Mouse (Mus musculus) small intestine, adult 2 months (tissue): ENCODE measurements around the gene Syt8. TPM values are rescaled to one million over a fixed set of nuclear protein-coding genes. Genes with fewer than 3 reads are reported as not detected.

Experiments used
- H3K27ac ChIP-seq: fragments of 200-500 bp; 2 replicates; pipeline ENCODE4 v1.5.1; 2012; ENCODE audit warnings: low read depth, low read length, control low read depth, inconsistent platforms; ENCODE audit not compliant: insufficient read depth
- H3K27me3 ChIP-seq: fragments of 200-500 bp; 2 replicates; pipeline ENCODE4 v1.6.1; 2012; ENCODE audit warnings: mild to moderate bottlenecking, moderate library complexity, low read length, inconsistent platforms; ENCODE audit not compliant: control insufficient read depth, insufficient read depth
- H3K36me3 ChIP-seq: fragments of 200-500 bp; 2 replicates; pipeline ENCODE4 v1.6.1; 2012; ENCODE audit warnings: mild to moderate bottlenecking, low read length, control low read depth, inconsistent platforms; ENCODE audit not compliant: control insufficient read depth, insufficient read depth
- H3K4me1 ChIP-seq: fragments of 200-500 bp; 2 replicates; pipeline ENCODE4 v1.6.1; 2012; ENCODE audit warnings: low read length, inconsistent platforms, mixed read lengths; ENCODE audit not compliant: control insufficient read depth, insufficient read depth, insufficient read length
- H3K4me3 ChIP-seq: fragments of 200-500 bp; 2 replicates; pipeline ENCODE4 v1.5.1; 2012; ENCODE audit warnings: low read depth, mild to moderate bottlenecking, control low read depth, inconsistent platforms, low read length, moderate library complexity
- CTCF ChIP-seq: fragments of 200-500 bp; IDR thresholded peaks from 2 replicates; pipeline ENCODE4 v1.5.1; 2012; ENCODE audit warnings: low read depth, mild to moderate bottlenecking, control low read depth, inconsistent platforms, low read length, moderate library complexity, mixed read lengths; ENCODE audit not compliant: insufficient replicate concordance, insufficient read length; ENCODE audit errors: extremely low read depth
- POLR2A ChIP-seq: fragments of 200-500 bp; IDR thresholded peaks from 2 replicates; pipeline ENCODE4 v1.6.1; 2012; ENCODE audit warnings: low read depth, mild to moderate bottlenecking, control low read depth, inconsistent platforms, low read length, moderate library complexity
- WGBS: fragments of 180-500 bp; shearing (Covaris S2); methylation state at CpG from one replicate; pipeline ENCODE4 v1.1.7; 2018; 5-methylcytosine and 5-hydroxymethylcytosine counted together
- polyA plus RNA-seq: library from polyadenylated mRNA; depleted of rRNA; stranded (reverse); fragments of >200 nt; gene quantifications from 2 replicates; pipeline ENCODE4 v1.2.3, GENCODE M21; 2012

Gene Syt8
- polyA plus RNA-seq, 1 experiment: 1.4 TPM

DNA sequence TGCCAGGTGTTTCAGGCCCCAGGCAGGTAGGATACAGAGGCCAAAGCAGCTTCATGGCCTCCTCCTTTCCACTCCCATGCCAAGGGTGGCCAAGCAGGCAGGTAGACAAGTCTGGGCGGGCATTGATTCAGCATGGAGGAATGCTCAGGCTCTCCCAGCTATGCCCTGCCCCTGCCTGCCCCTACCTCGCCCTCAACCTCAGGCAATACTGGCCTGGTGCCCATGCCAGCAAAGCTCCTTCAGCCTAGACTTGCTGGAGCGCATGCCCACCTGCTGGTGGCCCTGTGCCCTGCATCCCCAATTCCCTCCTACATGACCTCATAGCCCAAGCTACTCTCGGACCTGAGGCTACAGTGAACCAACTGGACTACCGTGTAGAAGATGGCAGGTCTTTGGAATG is 2.7 kb downstream of the Syt8 start:
- Histone ChIP-seq H3K27me3 (no peaks in the 10 kb centered on the region), H3K4me1 (peaks cover 11% of the 10 kb centered on the region), H3K4me3 (no peak overlapping the region), H3K36me3 (no peaks in the 10 kb centered on the region), H3K27ac (no peak overlapping the region)
- 47% methylated on average over 5 of the region's 5 CpGs for WGBS
- TF ChIP-seq POLR2A: no peak
- no peak for TF ChIP-seq CTCF

DNA sequence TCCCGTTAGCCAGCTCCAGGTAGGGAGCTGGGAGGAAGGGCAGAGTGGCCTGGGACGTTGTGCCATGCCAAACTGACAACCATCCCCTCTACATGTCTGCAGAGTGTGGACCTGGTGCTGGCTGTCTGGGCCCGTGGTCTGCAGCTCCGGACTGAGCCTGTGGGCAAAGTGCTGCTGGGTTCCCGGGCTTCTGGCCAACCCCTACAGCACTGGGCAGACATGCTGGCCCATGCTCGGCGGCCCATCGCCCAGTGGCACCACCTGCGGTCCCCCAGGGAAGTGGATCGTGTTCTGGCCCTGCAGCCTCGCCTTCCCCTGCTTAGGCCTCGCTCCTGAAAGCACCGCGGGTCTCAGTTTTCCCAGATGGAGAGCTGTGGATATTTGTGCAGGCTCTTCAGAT is 5.3 kb downstream of the Syt8 start:
- H3K27ac ChIP-seq: no peak overlapping the region

DNA sequence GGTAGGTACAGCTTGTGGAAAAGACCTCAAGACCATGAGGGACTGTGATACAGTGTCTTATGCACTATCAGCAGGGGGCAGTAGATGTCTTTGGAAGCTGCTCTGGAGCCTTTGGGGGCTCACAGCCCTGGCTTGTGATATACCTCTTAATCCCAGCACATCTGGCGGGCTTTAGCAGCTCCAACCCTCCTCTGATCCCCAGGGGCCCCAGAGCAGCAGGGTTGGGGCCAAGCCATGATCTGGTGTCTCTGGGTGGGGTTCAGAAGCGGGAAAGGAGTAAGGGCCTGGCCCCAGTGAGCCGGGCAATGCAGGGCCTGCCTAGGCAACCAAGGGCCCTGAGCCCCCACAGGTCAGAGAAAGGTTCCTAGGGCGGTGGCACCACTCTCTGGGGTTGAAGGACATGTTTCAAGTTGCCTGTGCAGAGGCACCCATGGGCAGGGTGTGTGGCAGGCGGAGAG is 6.0 kb downstream of the Syt8 start:
- Histone ChIP-seq H3K27ac (no peak overlapping the region), H3K27me3 (no peaks in the 10 kb centered on the region), H3K4me3 (no peak overlapping the region), H3K36me3 (no peaks in the 10 kb centered on the region), H3K4me1 (no peaks in the 10 kb centered on the region; the same call in 1 of the 2 replicates)
- WGBS: 61% methylated on average over 5 of the region's 5 CpGs
- TF ChIP-seq CTCF (peak; percentile 27; the same call in 1 of the 2 replicates), POLR2A (no peak)

More for the DNA sequence above, 5.3 kb downstream of the Syt8 start:
- no peak overlapping the region for H3K4me3 ChIP-seq
- 83% methylated on average over 14 of the region's 14 CpGs for WGBS
- H3K27me3 ChIP-seq: no peaks in the 10 kb centered on the region
- no peak for TF ChIP-seq CTCF
- no peaks in the 10 kb centered on the region for H3K36me3 ChIP-seq
- H3K4me1 ChIP-seq: no peaks in the 10 kb centered on the region; the same call in 1 of the 2 replicates

DNA sequence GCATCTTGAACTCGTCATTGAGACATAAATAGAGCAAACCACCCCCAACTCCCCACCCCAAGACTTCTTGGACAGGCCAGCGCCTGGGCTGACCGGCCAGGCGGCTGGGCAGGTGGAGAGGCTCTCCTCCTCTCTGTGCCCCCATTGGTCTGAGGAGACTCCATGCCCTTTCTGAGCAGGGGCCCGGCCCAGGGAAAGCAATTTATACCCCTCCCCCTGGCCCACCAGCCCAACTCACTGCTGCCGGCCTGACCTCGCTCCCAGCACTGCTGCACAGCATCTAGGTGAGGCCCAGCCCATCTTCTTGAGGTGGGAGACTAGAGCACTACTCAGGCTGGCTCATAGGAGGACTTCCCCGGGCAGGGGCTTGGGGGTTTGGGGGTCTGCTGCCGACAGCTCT is 6.9 kb downstream of the Syt8 start, which contains the start of gene Tnni2:
Gene Tnni2, plus strand, starts transcription at position 224 of the 400 bp plus-strand sequence.
- Histone ChIP-seq H3K4me1 (no peaks in the 10 kb centered on the region; the same call in 1 of the 2 replicates), H3K36me3 (no peaks in the 10 kb centered on the region), H3K27ac (no peak within 1 kb of the TSS), H3K4me3 (no peak within 1 kb of the TSS), H3K27me3 (no peaks in the 10 kb centered on the region)
- WGBS: 76% methylated on average over 9 of the region's 9 CpGs
- TF ChIP-seq POLR2A: no peak
- no peak for TF ChIP-seq CTCF

DNA sequence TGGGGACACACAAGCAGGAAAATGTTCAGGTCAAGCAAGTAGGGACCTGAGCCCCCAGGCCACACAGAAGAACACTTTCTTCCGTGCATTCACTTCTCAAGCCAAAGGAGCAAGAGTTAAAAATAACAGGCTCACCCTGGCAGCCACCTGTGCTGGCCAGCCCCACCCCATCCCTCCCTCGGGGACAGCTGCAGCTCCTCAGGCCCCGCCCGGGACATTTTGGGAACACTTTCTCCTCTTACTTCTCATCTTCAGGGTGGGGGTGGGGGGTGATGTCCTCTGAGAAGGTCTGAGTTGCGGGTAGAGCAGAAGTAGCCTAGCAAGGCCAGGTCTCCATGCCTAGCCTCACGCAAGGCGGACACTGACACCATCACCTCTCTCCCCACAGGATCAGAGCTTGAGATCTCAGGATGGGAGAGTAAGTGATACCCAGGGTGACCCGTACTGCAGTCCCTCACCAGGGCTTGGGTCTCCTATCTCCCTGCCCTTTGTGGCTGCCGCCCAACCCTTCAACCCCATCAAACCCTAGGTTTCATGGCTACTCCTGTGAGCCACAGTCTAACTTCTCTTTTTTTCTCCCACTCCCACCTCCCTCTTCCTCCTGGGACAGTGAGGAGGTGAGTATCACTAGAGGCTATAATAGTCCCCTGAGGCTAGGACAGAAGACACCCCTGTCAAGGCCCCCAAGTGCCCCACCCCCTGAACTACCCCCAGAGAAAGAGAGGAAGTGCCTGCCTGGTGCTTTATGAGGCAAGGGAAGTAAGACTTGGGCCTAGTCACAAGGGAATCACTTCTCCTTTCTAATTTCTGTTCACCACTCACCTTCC is 7.6 kb downstream of the Syt8 start:
- no peaks in the 10 kb centered on the region for H3K36me3 ChIP-seq
- WGBS: 52% methylated on average over 9 of the region's 9 CpGs
- no peak overlapping the region for H3K27ac ChIP-seq
- no peak overlapping the region for H3K4me3 ChIP-seq
- H3K4me1 ChIP-seq: no peaks in the 10 kb centered on the region; the same call in 1 of the 2 replicates
- no peaks in the 10 kb centered on the region for H3K27me3 ChIP-seq
- no peak for TF ChIP-seq POLR2A
- no peak for TF ChIP-seq CTCF

DNA sequence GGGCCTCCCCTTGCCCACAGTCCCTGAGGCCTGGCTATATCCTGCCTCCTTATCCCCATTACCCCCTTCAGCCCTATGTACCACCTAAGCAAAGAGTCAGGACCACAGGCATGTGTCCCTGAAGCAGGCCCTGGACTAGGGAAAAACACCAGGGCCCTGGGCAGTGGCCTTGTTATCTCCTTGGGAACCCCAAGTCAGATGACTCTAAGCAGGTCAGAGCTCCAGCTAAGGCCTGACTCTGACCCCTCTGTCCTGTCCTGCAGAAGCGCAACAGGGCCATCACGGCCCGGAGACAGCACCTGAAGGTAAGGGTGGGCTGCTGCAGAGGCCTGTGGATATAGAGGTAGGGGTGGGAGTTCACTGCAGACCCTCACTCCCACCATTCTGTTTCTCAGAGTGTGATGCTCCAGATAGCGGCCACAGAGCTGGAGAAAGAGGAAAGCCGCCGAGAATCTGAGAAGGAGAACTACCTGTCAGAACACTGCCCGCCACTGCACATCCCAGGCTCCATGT is 8.3 kb downstream of the Syt8 start:
- 85% methylated on average over 7 of the region's 7 CpGs for whole genome bisulfite sequencing
- Histone ChIP-seq H3K27me3 (no peaks in the 10 kb centered on the region), H3K4me3 (no peak overlapping the region), H3K27ac (peak overlapping the region; percentile 67; the same call in 1 of the 2 replicates), H3K36me3 (no peaks in the 10 kb centered on the region), H3K4me1 (no peaks in the 10 kb centered on the region; the same call in 1 of the 2 replicates)
- TF ChIP-seq CTCF (no peak), POLR2A (no peak)

DNA sequence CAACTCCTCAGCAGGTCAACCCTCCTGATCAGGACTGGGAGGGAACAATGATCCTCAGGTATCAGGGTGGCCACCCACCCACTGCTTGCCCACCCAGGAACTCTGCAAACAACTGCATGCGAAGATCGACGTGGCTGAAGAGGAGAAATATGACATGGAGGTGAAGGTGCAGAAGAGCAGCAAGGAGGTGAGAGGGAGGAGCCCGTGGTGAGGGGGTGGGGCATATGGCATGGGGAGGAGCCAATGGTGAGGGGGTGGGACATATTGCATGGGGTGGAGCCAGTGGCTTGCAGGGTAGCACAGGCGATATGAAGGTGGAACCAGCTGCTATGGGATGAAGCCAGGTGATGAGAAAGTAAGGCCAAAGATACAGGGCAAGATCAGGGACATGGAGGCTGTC is 8.8 kb downstream of the Syt8 start:
- Histone ChIP-seq H3K4me3 (no peak overlapping the region), H3K4me1 (no peaks in the 10 kb centered on the region; the same call in 1 of the 2 replicates), H3K36me3 (no peaks in the 10 kb centered on the region), H3K27ac (no peak overlapping the region), H3K27me3 (no peaks in the 10 kb centered on the region)
- WGBS: 80% methylated on average over 5 of the region's 5 CpGs
- no peak for TF ChIP-seq CTCF
- TF ChIP-seq POLR2A: no peak
